37 mouse cellular contexts compared by ENCODE assay signal in the genomic region with DNA sequence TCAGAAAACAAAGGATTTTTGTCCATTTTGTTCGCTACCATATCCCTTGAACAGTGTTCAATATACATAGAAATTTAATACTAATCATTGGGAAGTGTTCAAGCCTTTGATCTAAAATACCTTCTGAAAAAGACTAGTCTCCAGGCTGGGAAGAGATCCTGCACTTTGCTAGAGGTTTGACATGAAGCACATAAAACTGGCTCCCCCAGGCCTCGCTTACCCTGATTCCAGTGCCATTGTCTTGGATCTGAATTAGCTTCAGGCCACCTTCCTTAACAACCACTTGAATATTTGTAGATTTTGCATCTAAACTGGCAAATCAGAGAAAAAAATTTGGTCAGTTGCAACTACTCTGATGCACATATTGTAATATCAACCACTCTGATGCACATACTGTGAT. TPM values are rescaled to one million over a fixed set of nuclear protein-coding genes. Genes with fewer than 3 reads are reported as not detected.
"Had no signal": no experiment of that assay in that cellular context is flagged by ENCODE, and none has a peak within 500 bp of the region (broad histone marks: within the 10 kb centered on the region; RNA-seq: fewer than 3 reads in every experiment).

No protein-coding gene starts in this region.

- ATAC-seq: hindbrain, embryonic 16.5 days; hindbrain, postnatal 0 days; inflammation-experienced regulatory T-cells, adult 6 months; intestine, embryonic 15.5 days; intestine, embryonic 16.5 days; intestine, postnatal 0 days had no signal

- H3K4me2 ChIP-seq: heart, embryonic 11.5 days; heart, embryonic 12.5 days; heart, embryonic 13.5 days; heart, embryonic 15.5 days; hindbrain, embryonic 12.5 days; hindbrain, embryonic 13.5 days; hindbrain, embryonic 14.5 days; hindbrain, embryonic 15.5 days; intestine, embryonic 15.5 days; kidney, embryonic 15.5 days had no signal

- H3K27me3 ChIP-seq: heart, embryonic 12.5 days; heart, embryonic 13.5 days; heart, embryonic 15.5 days; hindbrain, embryonic 12.5 days; hindbrain, embryonic 13.5 days; hindbrain, embryonic 15.5 days; intestine, embryonic 15.5 days; kidney, embryonic 15.5 days had no signal

- H3K9me3 ChIP-seq: heart, embryonic 12.5 days; heart, embryonic 13.5 days; heart, embryonic 15.5 days; hindbrain, embryonic 10.5 days; hindbrain, embryonic 12.5 days; hindbrain, embryonic 13.5 days; hindbrain, embryonic 15.5 days; intestine, embryonic 15.5 days; kidney, embryonic 15.5 days had no signal

- H3K4me3 ChIP-seq: heart, embryonic 12.5 days; heart, embryonic 13.5 days; heart, embryonic 15.5 days; hindbrain, embryonic 10.5 days; hindbrain, embryonic 12.5 days; hindbrain, embryonic 13.5 days; hindbrain, embryonic 15.5 days; intestine, embryonic 15.5 days; kidney, embryonic 15.5 days; layer of hippocampus, adult 2 months; left cerebral cortex, adult 2 months had no signal

- H3K27ac ChIP-seq: heart, embryonic 13.5 days; heart, embryonic 15.5 days; hindbrain, embryonic 10.5 days; hindbrain, embryonic 12.5 days; hindbrain, embryonic 13.5 days; hindbrain, embryonic 14.5 days; hindbrain, embryonic 15.5 days; hindbrain, postnatal 0 days; intestine, embryonic 15.5 days; kidney, embryonic 15.5 days; kidney, postnatal 0 days; layer of hippocampus, adult 2 months; left cerebral cortex, adult 2 months had no signal

- DNase-seq: heart, postnatal 36 days; heart, postnatal 4 days; kidney, adult 11 months; kidney, adult 18-20 months; kidney, adult 2 months; kidney, adult 8-10 months; kidney, adult 9 months; kidney, postnatal 10 days; kidney, postnatal 14 days; kidney, postnatal 25 days; kidney, postnatal 36 days; kidney, postnatal 4 days; layer of hippocampus, adult 9-11 months; layer of hippocampus, postnatal 36 days had no signal

- H3K9ac ChIP-seq: heart, embryonic 12.5 days; heart, embryonic 13.5 days; heart, embryonic 15.5 days; hindbrain, embryonic 12.5 days; hindbrain, embryonic 13.5 days; hindbrain, embryonic 14.5 days; hindbrain, embryonic 15.5 days; intestine, embryonic 15.5 days; kidney, embryonic 15.5 days had no signal

RNA-seq across cellular contexts. Expression of a gene that starts 43.5 kb away (rescaled TPM):
- total RNA-seq: heart, postnatal 25 days; heart, postnatal 36 days; hematopoietic stem cell, adult 5-6 weeks had no signal
- polyA plus RNA-seq: heart, embryonic 15.5 days; heart, embryonic 16.5 days; heart, postnatal 0 days; inflammation-experienced regulatory T-cells, adult 6 months had no signal
